Mouse (Mus musculus) midbrain, embryonic 15.5 days (tissue): Measurements from ENCODE around the gene Gpc1. TPM values are rescaled to one million over a fixed set of nuclear protein-coding genes. Genes with fewer than 3 reads are reported as not detected.

Experiments
- ATAC-seq: fragments of 200-750 bp; cut with Nextera tagmentation; replicated peaks from 2 replicates; pipeline ENCODE4 v1.8.0; 2017; ENCODE audit warnings: moderate TSS enrichment
- H3K27ac ChIP-seq: fragments of 300-500 bp; sonication (generic); 2 replicates; pipeline ENCODE4 v1.5.1; 2015; ENCODE audit warnings: mild to moderate bottlenecking, inconsistent platforms
- H3K27me3 ChIP-seq: fragments of 300-500 bp; sonication (generic); replicated peaks from 2 replicates; pipeline ENCODE4 v1.6.1; 2015; ENCODE audit warnings: inconsistent platforms
- H3K36me3 ChIP-seq: fragments of 300-500 bp; sonication (generic); replicated peaks from 2 replicates; pipeline ENCODE4 v1.6.1; 2015; ENCODE audit warnings: inconsistent platforms
- H3K4me1 ChIP-seq: fragments of 300-500 bp; sonication (generic); 2 replicates; pipeline ENCODE4 v1.6.1; 2015; ENCODE audit warnings: inconsistent platforms
- H3K4me2 ChIP-seq: fragments of 300-500 bp; sonication (generic); 2 replicates; pipeline ENCODE4 v1.6.1; 2015; ENCODE audit warnings: inconsistent platforms, mild to moderate bottlenecking, moderate library complexity
- H3K4me3 ChIP-seq: fragments of 300-500 bp; sonication (generic); 2 replicates; pipeline ENCODE4 v1.5.1; 2015; ENCODE audit warnings: mild to moderate bottlenecking, inconsistent platforms
- H3K9ac ChIP-seq: fragments of 300-500 bp; sonication (generic); 2 replicates; pipeline ENCODE4 v1.6.1; 2015; ENCODE audit warnings: mild to moderate bottlenecking, inconsistent platforms
- H3K9me3 ChIP-seq: fragments of 300-500 bp; sonication (generic); 2 replicates; pipeline ENCODE4 v1.6.1; 2016; ENCODE audit warnings: inconsistent platforms
- WGBS: fragments of 180-500 bp; shearing (Covaris S2); methylation state at CpG from one replicate; pipeline ENCODE4 v1.1.7; 2015; ENCODE audit warnings: mixed read lengths; 5-methylcytosine and 5-hydroxymethylcytosine counted together
- microRNA counts: library from miRNA; unstranded; fragments of <30 nt; microRNA quantifications from one replicate; lab custom pipeline; 2016
- microRNA-seq: library from miRNA; unstranded; fragments of <30 nt; microRNA quantifications from one replicate; pipeline ENCODE4, GENCODE M21; 2016
- polyA plus RNA-seq: library from polyadenylated mRNA; unstranded; fragments of >200 nt; fragmentation: Nextera tagmentation; extraction: Ambion mirVana; gene quantifications from 2 replicates; pipeline ENCODE4 v1.2.1, GENCODE M21; 2015

The Gpc1 gene
- polyA plus RNA-seq, 1 experiment from 2014 or later, result 62.3 TPM

GRCm38 (mm10) chr1:92902786-92903185, 71.3 kb downstream of the Gpc1 start, which contains the start of gene Ankmy1:
TSS of gene Ankmy1 (minus strand) at chr1:92902906.
- under 1% methylated on average over 15 of the region's 15 CpGs for WGBS
- Histone ChIP-seq H3K9me3 (no peaks in the 10 kb centered on the region), H3K9ac (no peak within 1 kb of the TSS), H3K4me2 (peak within 1 kb of the TSS; percentile 37), H3K27ac (no peak within 1 kb of the TSS), H3K4me3 (peak within 1 kb of the TSS; percentile 16; the same call in 1 of the 2 replicates), H3K36me3 (no peaks in the 10 kb centered on the region), H3K27me3 (0 out of 2 replicates have a peak, but pooled peaks cover 9% of the 10 kb centered on the region), H3K4me1 (peaks cover 16% of the 10 kb centered on the region)
- ATAC-seq, result peak; percentile 5; the same call in 1 of the 2 replicates

- Histone ChIP-seq H3K36me3 (no peaks in the 10 kb centered on the region), H3K4me1 (peaks cover 22% of the 10 kb centered on the region), H3K4me3 (no peak overlapping the region), H3K9me3 (no peaks in the 10 kb centered on the region), H3K4me2 (no peak overlapping the region), H3K9ac (no peak overlapping the region), H3K27ac (no peak overlapping the region), H3K27me3 (0 out of 2 replicates have a peak, but pooled peaks cover 9% of the 10 kb centered on the region)
- 75% methylated on average over 4 of the region's 4 CpGs for WGBS
- no peak for ATAC-seq
Observed at GRCm38 (mm10) chr1:92903627-92904026, 72.2 kb downstream of the Gpc1 start.

GRCm38 (mm10) chr1:92905703-92906310, 74.4 kb downstream of the Gpc1 start:
- 0 out of 2 replicates have a peak, but pooled peaks cover 8% of the 10 kb centered on the region for H3K27me3 ChIP-seq
- H3K9ac ChIP-seq, result no peak overlapping the region
- H3K4me2 ChIP-seq, result no peak overlapping the region
- H3K36me3 ChIP-seq, result no peaks in the 10 kb centered on the region
- WGBS, result 89% methylated on average over 2 of the region's 2 CpGs
- no peak for ATAC-seq
- H3K9me3 ChIP-seq, result no peaks in the 10 kb centered on the region
- no peak overlapping the region for H3K4me3 ChIP-seq
- H3K4me1 ChIP-seq, result peaks cover 37% of the 10 kb centered on the region
- no peak overlapping the region for H3K27ac ChIP-seq

DNA sequence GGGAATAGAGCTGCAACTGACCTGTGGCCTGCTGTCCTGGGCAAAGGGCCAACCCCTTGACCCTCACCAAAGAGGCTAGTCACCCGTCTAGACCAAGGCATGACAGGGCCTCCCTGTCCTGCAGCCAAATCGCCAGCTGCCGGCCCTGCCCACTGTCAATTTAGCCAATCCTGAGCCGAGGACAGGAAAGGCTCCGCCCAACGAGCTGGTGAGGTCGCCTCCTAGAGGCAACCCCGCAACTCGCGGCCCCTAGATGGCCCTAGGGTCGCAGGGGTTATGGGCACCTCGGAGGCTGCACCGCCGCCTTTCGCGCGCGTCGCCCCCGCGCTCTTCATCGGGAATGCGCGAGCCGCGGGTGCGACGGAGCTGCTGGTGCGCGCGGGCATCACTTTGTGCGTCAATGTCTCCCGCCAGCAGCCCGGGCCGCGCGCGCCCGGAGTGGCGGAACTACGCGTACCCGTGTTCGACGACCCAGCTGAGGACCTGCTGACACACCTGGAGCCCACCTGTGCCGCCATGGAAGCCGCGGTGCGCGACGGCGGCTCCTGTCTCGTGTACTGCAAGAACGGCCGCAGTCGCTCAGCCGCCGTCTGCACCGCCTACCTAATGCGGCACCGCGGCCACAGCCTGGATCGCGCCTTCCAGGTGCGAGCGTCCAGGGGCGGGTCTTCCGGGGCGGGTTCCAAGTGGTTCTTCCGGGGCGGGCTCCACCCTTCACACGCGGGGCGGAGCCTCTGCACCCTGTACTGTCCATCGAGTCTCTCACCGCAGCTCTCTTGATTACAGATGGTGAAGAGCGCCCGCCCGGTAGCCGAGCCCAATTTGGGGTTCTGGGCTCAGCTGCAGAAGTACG, 75.6 kb downstream of the Gpc1 start, which contains the start of gene Dusp28:
Dusp28 (plus strand) TSS at position 203 of the 853 bp plus-strand sequence.
- Histone ChIP-seq H3K9me3 (no peaks in the 10 kb centered on the region), H3K4me2 (peak within 1 kb of the TSS; percentile 81), H3K4me1 (peaks cover 45% of the 10 kb centered on the region), H3K27ac (peak within 1 kb of the TSS; percentile 94), H3K36me3 (no peaks in the 10 kb centered on the region), H3K9ac (peak within 1 kb of the TSS; percentile 65), H3K27me3 (0 out of 2 replicates have a peak, but pooled peaks cover under 1% of the 10 kb centered on the region), H3K4me3 (peak within 1 kb of the TSS; percentile 76)
- ATAC-seq, result peak; percentile 92
- WGBS, result under 1% methylated on average over 81 of the region's 81 CpGs

DNA sequence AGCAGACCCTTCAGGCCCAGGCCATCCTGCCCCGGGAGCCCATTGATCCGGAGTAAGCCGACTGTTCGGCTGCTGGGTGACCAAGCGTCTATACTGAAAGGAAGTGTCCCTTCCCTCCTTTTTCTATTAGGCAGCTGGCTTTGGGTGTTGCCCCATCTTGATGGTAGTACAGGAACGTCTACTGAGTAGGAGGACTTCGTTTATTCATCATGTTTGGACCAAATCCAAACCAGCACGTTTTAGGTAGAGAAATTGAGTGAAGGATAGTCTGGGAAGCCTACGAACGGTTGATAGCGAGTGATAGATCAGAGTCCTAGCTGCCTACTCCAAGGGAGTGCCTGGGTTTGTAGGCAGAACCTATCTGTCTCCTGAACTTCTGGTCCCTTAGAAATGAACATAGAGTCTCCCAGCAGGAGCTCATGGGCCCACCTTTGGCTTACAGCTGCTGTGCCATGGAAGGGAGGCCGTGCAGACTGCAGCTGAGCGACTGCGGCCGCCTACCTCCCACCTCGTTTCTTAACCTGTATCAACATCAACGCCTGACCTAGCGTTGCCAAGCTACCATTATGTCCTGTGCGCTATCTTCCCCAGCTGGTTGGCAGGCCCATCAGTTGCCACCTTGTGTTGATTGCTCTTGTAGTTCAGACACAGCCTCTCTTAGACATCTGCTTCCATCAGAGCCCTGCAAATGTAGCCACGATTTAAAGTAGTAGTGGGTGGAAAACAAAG, 76.4 kb downstream of the Gpc1 start:
- H3K9me3 ChIP-seq, result no peaks in the 10 kb centered on the region
- no peaks in the 10 kb centered on the region for H3K27me3 ChIP-seq
- WGBS, result 46% methylated on average over 20 of the region's 20 CpGs
- H3K4me3 ChIP-seq, result peak overlapping the region; percentile 76
- H3K4me2 ChIP-seq, result peak overlapping the region; percentile 81
- ATAC-seq, result no peak
- H3K36me3 ChIP-seq, result no peaks in the 10 kb centered on the region
- H3K4me1 ChIP-seq, result peaks cover 49% of the 10 kb centered on the region
- peak overlapping the region; percentile 94 for H3K27ac ChIP-seq
- H3K9ac ChIP-seq, result peak overlapping the region; percentile 65

DNA sequence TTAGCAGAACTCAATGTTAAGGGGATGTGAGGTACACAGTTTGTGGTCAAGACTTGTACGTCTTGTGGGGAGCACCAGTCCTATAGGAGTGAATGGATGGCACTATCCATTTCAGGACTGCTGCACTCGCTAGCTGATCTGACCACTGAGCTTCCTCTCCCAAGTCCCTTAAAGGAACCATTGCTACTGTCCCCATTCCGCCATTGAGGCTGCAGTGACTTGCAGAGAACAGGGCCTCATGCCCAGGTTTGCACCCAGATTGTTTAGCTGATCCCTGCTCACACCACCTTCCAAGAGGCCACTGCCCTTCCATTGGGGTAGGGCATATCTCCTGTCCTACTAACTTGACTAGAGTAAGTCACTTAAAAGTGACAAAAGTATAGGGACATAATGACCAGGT, 77.2 kb downstream of the Gpc1 start:
- no peaks in the 10 kb centered on the region for H3K36me3 ChIP-seq
- no peak overlapping the region for H3K4me2 ChIP-seq
- no peak for ATAC-seq
- H3K4me3 ChIP-seq, result no peak overlapping the region
- no peak overlapping the region for H3K27ac ChIP-seq
- H3K9me3 ChIP-seq, result no peaks in the 10 kb centered on the region
- WGBS, result 86% methylated on average over 3 of the region's 3 CpGs
- no peaks in the 10 kb centered on the region for H3K27me3 ChIP-seq
- H3K4me1 ChIP-seq, result peaks cover 53% of the 10 kb centered on the region
- H3K9ac ChIP-seq, result no peak overlapping the region

DNA sequence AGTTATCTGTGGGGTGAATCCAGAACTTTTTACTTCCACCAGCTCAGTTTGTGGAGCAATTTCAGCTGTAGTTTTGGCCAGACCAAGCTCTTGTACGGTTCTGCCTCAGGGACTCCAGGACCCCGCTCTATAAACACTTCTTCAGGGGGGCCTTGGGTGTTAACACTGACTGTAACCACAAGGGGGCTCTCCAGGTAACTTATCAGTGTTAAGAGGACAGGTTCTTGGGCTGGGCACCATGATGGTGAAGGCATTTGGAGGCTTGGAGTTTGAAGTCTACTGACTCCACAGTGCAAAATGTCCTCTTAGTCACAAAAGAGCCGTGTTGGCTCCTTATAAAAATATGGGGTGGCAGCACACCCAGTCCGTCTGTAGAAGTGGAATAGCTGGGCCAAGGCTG, 77.6 kb downstream of the Gpc1 start:
- 73% methylated on average over 4 of the region's 4 CpGs for WGBS
- H3K36me3 ChIP-seq, result 0 out of 2 replicates have a peak, but pooled peaks cover 3% of the 10 kb centered on the region
- H3K4me1 ChIP-seq, result peaks cover 56% of the 10 kb centered on the region
- no peaks in the 10 kb centered on the region for H3K27me3 ChIP-seq
- H3K9ac ChIP-seq, result no peak overlapping the region
- H3K27ac ChIP-seq, result no peak overlapping the region
- H3K4me2 ChIP-seq, result no peak overlapping the region
- H3K4me3 ChIP-seq, result no peak overlapping the region
- no peaks in the 10 kb centered on the region for H3K9me3 ChIP-seq
- no peak for ATAC-seq

MicroRNA genes within 50 kb of the gene (microRNA counts, 519-probe panel; counts per million panel counts)
- microRNA mmu-miR-149 (lab: Ali Mortazavi, UCI), result 4,050 counts per million, percentile 91 among the panel's probes with 10 or more counts

Small RNA genes within 50 kb of the gene (microRNA-seq; reads per million reads assigned to microRNA genes)
- gene Mir149, result 24,885 reads per million, percentile 98 among the genes with 10 or more reads in this experiment

Other genes with a start within 250 kb of the Gpc1 start
- not detected in 2 replicates for gene Olfr1412, start 245.9 kb upstream of the Gpc1 start, polyA plus RNA-seq
- gene Olfr1411, start 237.2 kb upstream of the Gpc1 start, polyA plus RNA-seq, result not detected in 2 replicates
- not detected in 2 replicates for gene Olfr1410, start 225.9 kb upstream of the Gpc1 start, polyA plus RNA-seq
- gene Olfr12, start 213.9 kb upstream of the Gpc1 start, polyA plus RNA-seq, result not detected in 2 replicates
- gene Cops9, start 189.7 kb upstream of the Gpc1 start, polyA plus RNA-seq, result 526 and 562 TPM in 2 replicates
- 0.35 TPM in 1 of 2 replicates, not detected in the other for gene Otos, start 182.8 kb upstream of the Gpc1 start, polyA plus RNA-seq
- 0.69 and 0.88 TPM in 2 replicates for gene Ankmy1, start 71.3 kb downstream of the Gpc1 start, polyA plus RNA-seq
- 15.4 and 15.7 TPM in 2 replicates for gene Dusp28, start 75.3 kb downstream of the Gpc1 start, polyA plus RNA-seq
- gene Rnpepl1, start 79.1 kb downstream of the Gpc1 start, polyA plus RNA-seq, result 32.9 and 37.1 TPM in 2 replicates
- gene Capn10, start 102.7 kb downstream of the Gpc1 start, polyA plus RNA-seq, result 66.7 and 67.7 TPM in 2 replicates
- 0.30 and 0.50 TPM in 2 replicates for gene Gpr35, start 119.2 kb downstream of the Gpc1 start, polyA plus RNA-seq
- not detected in 2 replicates for gene Aqp12, start 174.7 kb downstream of the Gpc1 start, polyA plus RNA-seq